Mouse (Mus musculus) adrenal gland, adult 18-20 months (tissue): ENCODE measurements at regions not wholly inside any gene's neighbourhood (a gene's known extent, or its start where the extent isn't known, plus 50 kb on each side); places are given as distances from the start of the nearest gene placed in this dataset.
A peak's percentile ranks its signal among the peaks of the same experiment; 100 is the strongest.
"Not testable (repeated sequence)": the region's sequence is repeated elsewhere in the genome, so short reads cannot be mapped to it uniquely, and the experiment has no call there.

ENCODE experiments used
- DNase-seq, 2 experiments: peaks; one replicate each; pipeline ENCODE4 v3.0.0; 2021 to 2022; ENCODE audit warnings: low spot score in 2 of 2

GRCm38 (mm10) chr7:73827549-73827948 is 87.4 kb downstream of the Fam174b start:
- DNase-seq = no peak

GRCm38 (mm10) chr7:73830581-73830980 is 90.5 kb downstream of the Fam174b start:
- DNase-seq = peak in 1 of 2 experiments; percentile 14

GRCm38 (mm10) chr7:73840381-73840780 is 100.3 kb downstream of the Fam174b start:
- DNase-seq = no peak

- no peak for DNase-seq
Observed at GRCm38 (mm10) chr7:73852184-73852583, 112.1 kb downstream of the Fam174b start.

- DNase-seq = not testable (repeated sequence)
Observed at GRCm38 (mm10) chr7:73853296-73853950, 113.3 kb downstream of the Fam174b start.

- peak; percentile 33 to 44 for DNase-seq
Observed at GRCm38 (mm10) chr7:73855489-73855888, 115.4 kb downstream of the Fam174b start.

- no peak for DNase-seq
Observed at GRCm38 (mm10) chr7:73856908-73857307, 116.8 kb downstream of the Fam174b start.

GRCm38 (mm10) chr7:73865086-73865485 is 125.0 kb downstream of the Fam174b start:
- DNase-seq = no peak

GRCm38 (mm10) chr7:73872181-73872580 is 132.1 kb downstream of the Fam174b start:
- no peak for DNase-seq

GRCm38 (mm10) chr7:73881252-73882042 is 132.0 kb downstream of the St8sia2 start:
- no peak for DNase-seq

- no peak for DNase-seq
Observed at GRCm38 (mm10) chr7:73886152-73886551, 127.3 kb downstream of the St8sia2 start.
